8 mouse cellular contexts compared by ENCODE assay signal in genomic region chr11:114866486-114867360, GRCm38 (mm10). TPM values are rescaled to one million over a fixed set of nuclear protein-coding genes. Genes with fewer than 3 reads are reported as not detected.
DNase-seq lines count a peak whose midpoint lies in the region; ATAC-seq lines count a peak whose summit lies in the region.

No protein-coding gene starts in this region.

- no peak for DNase-seq in cerebellum, postnatal 4 days (ENCODE audit: low spot score in 2 of 2)
- DNase-seq in heart, postnatal 4 days = peak; percentile 67
- DNase-seq in urinary bladder, postnatal 25 days (ENCODE audit: low spot score) = no peak

- 31% methylated on average over 10 of the region's 10 CpGs for WGBS in embryonic facial prominence, embryonic 12.5 days
- WGBS in liver, embryonic 16.5 days (ENCODE audit: insufficient replicate concordance) = 49% methylated on average over 10 of the region's 10 CpGs
- 52% methylated on average over 10 of the region's 10 CpGs for WGBS in hindbrain, embryonic 12.5 days

- no peak overlapping the region for H3K4me3 ChIP-seq in embryonic facial prominence, embryonic 12.5 days
- no peak overlapping the region for H3K4me3 ChIP-seq in liver, embryonic 16.5 days (ENCODE audit: low read depth, low read length)
- H3K4me3 ChIP-seq in hindbrain, embryonic 12.5 days = no peak overlapping the region

- H3K4me1 ChIP-seq in embryonic facial prominence, embryonic 12.5 days = peaks cover 18% of the 10 kb centered on the region
- peaks cover 23% of the 10 kb centered on the region for H3K4me1 ChIP-seq in liver, embryonic 16.5 days (ENCODE audit: control insufficient read depth, low read depth, low read length)
- H3K4me1 ChIP-seq in hindbrain, embryonic 12.5 days = peaks cover 13% of the 10 kb centered on the region

- peak overlapping the region; percentile 48 for H3K27ac ChIP-seq in embryonic facial prominence, embryonic 12.5 days
- peak overlapping the region; percentile 88 for H3K27ac ChIP-seq in liver, embryonic 16.5 days (ENCODE audit: low read length)
- H3K27ac ChIP-seq in hindbrain, embryonic 12.5 days = no peak overlapping the region

- H3K9ac ChIP-seq in embryonic facial prominence, embryonic 12.5 days = no peak overlapping the region
- no peak overlapping the region for H3K9ac ChIP-seq in liver, embryonic 16.5 days (ENCODE audit: low read depth, low read length)
- H3K9ac ChIP-seq in hindbrain, embryonic 12.5 days = no peak overlapping the region

- H3K27me3 ChIP-seq in embryonic facial prominence, embryonic 12.5 days = no peaks in the 10 kb centered on the region
- H3K27me3 ChIP-seq in liver, embryonic 16.5 days (ENCODE audit: control insufficient read depth, insufficient read depth, low read depth, low read length) = no peaks in the 10 kb centered on the region
- H3K27me3 ChIP-seq in hindbrain, embryonic 12.5 days = no peaks in the 10 kb centered on the region

- H3K4me2 ChIP-seq in embryonic facial prominence, embryonic 12.5 days (replicated peaks) = no peak overlapping the region
- 0 out of 2 replicates have a peak overlapping the region, but pooled peaks have one; percentile 30 for H3K4me2 ChIP-seq in liver, embryonic 16.5 days (ENCODE audit: low read depth, low read length)
- H3K4me2 ChIP-seq in hindbrain, embryonic 12.5 days (replicated peaks) = no peak overlapping the region

- ATAC-seq in cerebellum, adult (ENCODE audit: insufficient number of reproducible peaks, low FRiP score, low TSS enrichment) = 0 out of 2 replicates have a peak, but pooled peaks have one; percentile 13
- ATAC-seq in embryonic facial prominence, embryonic 12.5 days (ENCODE audit: insufficient number of reproducible peaks, insufficient read depth, low FRiP score, low TSS enrichment) = no peak
- peak; percentile 87 for ATAC-seq in liver, embryonic 16.5 days (ENCODE audit: low read depth)
- no peak for ATAC-seq in erythroid progenitor cell, adult 5-6 weeks (replicated peaks; ENCODE audit: low FRiP score, poor library complexity, severe bottlenecking)
- no peak for ATAC-seq in hindbrain, embryonic 12.5 days (ENCODE audit: low FRiP score)

- H3K36me3 ChIP-seq in embryonic facial prominence, embryonic 12.5 days = peaks cover 69% of the 10 kb centered on the region
- no peaks in the 10 kb centered on the region for H3K36me3 ChIP-seq in liver, embryonic 16.5 days (ENCODE audit: control insufficient read depth, insufficient read depth)
- H3K36me3 ChIP-seq in hindbrain, embryonic 12.5 days = no peaks in the 10 kb centered on the region

- H3K9me3 ChIP-seq in embryonic facial prominence, embryonic 12.5 days = 0 out of 2 replicates have a peak, but pooled peaks cover 3% of the 10 kb centered on the region
- H3K9me3 ChIP-seq in liver, embryonic 16.5 days (replicated peaks; ENCODE audit: control insufficient read depth, low read length) = no peaks in the 10 kb centered on the region
- H3K9me3 ChIP-seq in hindbrain, embryonic 12.5 days (replicated peaks) = no peaks in the 10 kb centered on the region

RNA-seq across cellular contexts. Expression of gene Gprc5c, which starts 15.8 kb away (rescaled TPM):
- 55.7 and 56.3 TPM in 2 replicates for polyA plus RNA-seq in embryonic facial prominence, embryonic 12.5 days (2016; fragmentation: Nextera tagmentation; extraction: Ambion mirVana)
- total RNA-seq in heart, postnatal 4 days (2021) = 10 to 100 TPM; 11.9 to 12.1 TPM
- polyA plus RNA-seq in liver, embryonic 16.5 days (2015; fragmentation: Nextera tagmentation; extraction: Ambion mirVana) = 19.5 and 20.2 TPM in 2 replicates
- total RNA-seq in erythroid progenitor cell, adult 5-6 weeks (2015; ENCODE audit: low replicate concordance) = not detected in 2 replicates
- not detected in 2 replicates for total RNA-seq in erythroid progenitor cell, adult 5-6 weeks (2017; ENCODE audit: low replicate concordance)
- 29.7 and 30.0 TPM in 2 replicates for polyA plus RNA-seq in hindbrain, embryonic 12.5 days (2016; fragmentation: Nextera tagmentation; extraction: Ambion mirVana)

RNA-seq across cellular contexts. Expression of gene Cd300a, which starts 23.1 kb away (rescaled TPM):
- polyA plus RNA-seq in embryonic facial prominence, embryonic 12.5 days (2016; fragmentation: Nextera tagmentation; extraction: Ambion mirVana) = 0.87 and 1.5 TPM in 2 replicates
- total RNA-seq in heart, postnatal 4 days (2021) = under 1 TPM; 0.79 to 0.83 TPM
- 5.9 and 6.2 TPM in 2 replicates for polyA plus RNA-seq in liver, embryonic 16.5 days (2015; fragmentation: Nextera tagmentation; extraction: Ambion mirVana)
- total RNA-seq in erythroid progenitor cell, adult 5-6 weeks (2015; ENCODE audit: low replicate concordance) = 2.1 and 4.3 TPM in 2 replicates
- 2.9 and 6.0 TPM in 2 replicates for total RNA-seq in erythroid progenitor cell, adult 5-6 weeks (2017; ENCODE audit: low replicate concordance)
- polyA plus RNA-seq in hindbrain, embryonic 12.5 days (2016; fragmentation: Nextera tagmentation; extraction: Ambion mirVana) = 0.79 and 1.1 TPM in 2 replicates

Comparison
In these comparisons a context has a peak if more than half of its experiments do, and no peak if none do; other contexts are left out.
1. ATAC-seq: peak in cerebellum, adult (single experiment) and liver, embryonic 16.5 days (single experiment); none in embryonic facial prominence, embryonic 12.5 days (single experiment), erythroid progenitor cell, adult 5-6 weeks (single experiment) and hindbrain, embryonic 12.5 days (single experiment).